Mouse (Mus musculus): ENCODE results near the gene Fgf7. TPM values are rescaled to one million over a fixed set of nuclear protein-coding genes. Genes with fewer than 3 reads are reported as not detected.

Fgf7 gene
- polyA plus RNA-seq, 1 experiment from 2014 or later = 0.84 TPM

GRCm38 (mm10) chr2:126064814-126065213 lies 30.4 kb downstream of the Fgf7 start:
- WGBS = 49% methylated on average over 2 of the region's 2 CpGs
- Histone ChIP-seq H3K9ac (replicated peaks) (no peak overlapping the region), H3K27me3 (no peaks in the 10 kb centered on the region), H3K36me3 (no peaks in the 10 kb centered on the region), H3K4me1 (peaks cover 7% of the 10 kb centered on the region; the same call in 1 of the 2 replicates), H3K4me3 (no peak overlapping the region), H3K27ac (replicated peaks) (no peak overlapping the region), H3K9me3 (no peaks in the 10 kb centered on the region), H3K4me2 (replicated peaks) (no peak overlapping the region)
- no peak for ATAC-seq (ENCODE audit: low FRiP score, low read depth)

- Histone ChIP-seq H3K9me3 (no peaks in the 10 kb centered on the region), H3K36me3 (no peaks in the 10 kb centered on the region), H3K27me3 (no peaks in the 10 kb centered on the region), H3K27ac (replicated peaks) (no peak overlapping the region), H3K4me3 (no peak overlapping the region), H3K9ac (replicated peaks) (no peak overlapping the region), H3K4me2 (replicated peaks) (no peak overlapping the region), H3K4me1 (peaks cover 7% of the 10 kb centered on the region; the same call in 1 of the 2 replicates)
- WGBS = 88% methylated on average over 3 of the region's 3 CpGs
- no peak for ATAC-seq (ENCODE audit: low FRiP score, low read depth)
Measured at GRCm38 (mm10) chr2:126065303-126065856, 30.9 kb downstream of the Fgf7 start.

GRCm38 (mm10) chr2:126069740-126070139 lies 35.3 kb downstream of the Fgf7 start:
- Histone ChIP-seq H3K9me3 (no peaks in the 10 kb centered on the region), H3K36me3 (no peaks in the 10 kb centered on the region), H3K9ac (replicated peaks) (no peak overlapping the region), H3K4me2 (replicated peaks) (no peak overlapping the region), H3K27me3 (no peaks in the 10 kb centered on the region), H3K4me3 (no peak overlapping the region), H3K4me1 (no peaks in the 10 kb centered on the region), H3K27ac (replicated peaks) (no peak overlapping the region)
- WGBS = 88% methylated on average over 1 of the region's 1 CpGs
- no peak for ATAC-seq (ENCODE audit: low FRiP score, low read depth)

- Histone ChIP-seq H3K9ac (replicated peaks) (no peak overlapping the region), H3K9me3 (no peaks in the 10 kb centered on the region), H3K36me3 (no peaks in the 10 kb centered on the region), H3K27me3 (no peaks in the 10 kb centered on the region), H3K4me3 (no peak overlapping the region), H3K27ac (replicated peaks) (no peak overlapping the region), H3K4me2 (replicated peaks) (no peak overlapping the region), H3K4me1 (no peaks in the 10 kb centered on the region)
- no peak for ATAC-seq (ENCODE audit: low FRiP score, low read depth)
- WGBS = 89% methylated on average over 4 of the region's 4 CpGs
Measured at GRCm38 (mm10) chr2:126073744-126074143, 39.3 kb downstream of the Fgf7 start.

- Histone ChIP-seq H3K36me3 (no peaks in the 10 kb centered on the region), H3K4me2 (replicated peaks) (no peak overlapping the region), H3K4me3 (no peak overlapping the region), H3K27ac (replicated peaks) (no peak overlapping the region), H3K9me3 (no peaks in the 10 kb centered on the region), H3K27me3 (no peaks in the 10 kb centered on the region), H3K9ac (replicated peaks) (no peak overlapping the region), H3K4me1 (no peaks in the 10 kb centered on the region)
- no peak for ATAC-seq (ENCODE audit: low FRiP score, low read depth)
- 89% methylated on average over 6 of the region's 6 CpGs for WGBS
Measured at GRCm38 (mm10) chr2:126076506-126076905, 42.0 kb downstream of the Fgf7 start.

GRCm38 (mm10) chr2:126079086-126079485 lies 44.6 kb downstream of the Fgf7 start:
- no peak overlapping the region for H3K4me3 ChIP-seq
- H3K27ac ChIP-seq (replicated peaks) = no peak overlapping the region
- H3K9ac ChIP-seq (replicated peaks) = no peak overlapping the region
- H3K27me3 ChIP-seq = no peaks in the 10 kb centered on the region
- 71% methylated on average over 2 of the region's 2 CpGs for WGBS
- H3K36me3 ChIP-seq = no peaks in the 10 kb centered on the region
- ATAC-seq (ENCODE audit: low FRiP score, low read depth) = no peak
- no peaks in the 10 kb centered on the region for H3K4me1 ChIP-seq
- H3K9me3 ChIP-seq = no peaks in the 10 kb centered on the region
- no peak overlapping the region for H3K4me2 ChIP-seq (replicated peaks)

- Histone ChIP-seq H3K9me3 (no peaks in the 10 kb centered on the region), H3K27me3 (no peaks in the 10 kb centered on the region), H3K36me3 (no peaks in the 10 kb centered on the region), H3K27ac (replicated peaks) (no peak overlapping the region), H3K9ac (replicated peaks) (no peak overlapping the region), H3K4me2 (replicated peaks) (no peak overlapping the region), H3K4me3 (no peak overlapping the region), H3K4me1 (no peaks in the 10 kb centered on the region)
- 84% methylated on average over 3 of the region's 3 CpGs for WGBS
- no peak for ATAC-seq (ENCODE audit: low FRiP score, low read depth)
Measured at GRCm38 (mm10) chr2:126084326-126084725, 49.9 kb downstream of the Fgf7 start.

- H3K27me3 ChIP-seq = no peaks in the 10 kb centered on the region
- H3K9ac ChIP-seq (replicated peaks) = no peak overlapping the region
- no peak for ATAC-seq (ENCODE audit: low FRiP score, low read depth)
- WGBS = 74% methylated on average over 8 of the region's 8 CpGs
- H3K4me1 ChIP-seq = no peaks in the 10 kb centered on the region
- H3K27ac ChIP-seq (replicated peaks) = no peak overlapping the region
- no peaks in the 10 kb centered on the region for H3K9me3 ChIP-seq
- no peak overlapping the region for H3K4me2 ChIP-seq (replicated peaks)
- H3K36me3 ChIP-seq = no peaks in the 10 kb centered on the region
- H3K4me3 ChIP-seq = no peak overlapping the region
Measured at GRCm38 (mm10) chr2:126086187-126086586, 51.7 kb downstream of the Fgf7 start.

- H3K36me3 ChIP-seq = no peaks in the 10 kb centered on the region
- no peaks in the 10 kb centered on the region for H3K9me3 ChIP-seq
- ATAC-seq (ENCODE audit: low FRiP score, low read depth) = no peak
- no peak overlapping the region for H3K27ac ChIP-seq (replicated peaks)
- H3K4me2 ChIP-seq (replicated peaks) = no peak overlapping the region
- H3K9ac ChIP-seq (replicated peaks) = no peak overlapping the region
- 63% methylated on average over 5 of the region's 5 CpGs for WGBS
- H3K27me3 ChIP-seq = no peaks in the 10 kb centered on the region
- no peaks in the 10 kb centered on the region for H3K4me1 ChIP-seq
- no peak overlapping the region for H3K4me3 ChIP-seq
Measured at GRCm38 (mm10) chr2:126090432-126090831, 56.0 kb downstream of the Fgf7 start.

GRCm38 (mm10) chr2:126094616-126095015 lies 60.2 kb downstream of the Fgf7 start:
- no peaks in the 10 kb centered on the region for H3K4me1 ChIP-seq
- 90% methylated on average over 4 of the region's 4 CpGs for WGBS
- ATAC-seq (ENCODE audit: low FRiP score, low read depth) = no peak
- H3K4me3 ChIP-seq = no peak overlapping the region
- H3K27me3 ChIP-seq = no peaks in the 10 kb centered on the region
- H3K4me2 ChIP-seq (replicated peaks) = no peak overlapping the region
- no peaks in the 10 kb centered on the region for H3K36me3 ChIP-seq
- H3K9me3 ChIP-seq = no peaks in the 10 kb centered on the region
- H3K27ac ChIP-seq (replicated peaks) = no peak overlapping the region
- H3K9ac ChIP-seq (replicated peaks) = no peak overlapping the region

Other genes with a start within 250 kb of the Fgf7 start
- gene Galk2, start 175.5 kb upstream of the Fgf7 start, polyA plus RNA-seq (2016; fragmentation: Nextera tagmentation; extraction: Ambion mirVana) = 29.6 and 30.5 TPM in 2 replicates
- 79.7 and 80.7 TPM in 2 replicates for gene Cops2, start 175.5 kb upstream of the Fgf7 start, polyA plus RNA-seq (2016; fragmentation: Nextera tagmentation; extraction: Ambion mirVana)
- not detected in 2 replicates for gene Fam227b, start 117.3 kb downstream of the Fgf7 start, polyA plus RNA-seq (2016; fragmentation: Nextera tagmentation; extraction: Ambion mirVana)
- 17.2 and 20.4 TPM in 2 replicates for gene Dtwd1, start 117.5 kb downstream of the Fgf7 start, polyA plus RNA-seq (2016; fragmentation: Nextera tagmentation; extraction: Ambion mirVana)
- not detected in 2 replicates for gene Gm17555, start 180.4 kb downstream of the Fgf7 start, polyA plus RNA-seq (2016; fragmentation: Nextera tagmentation; extraction: Ambion mirVana)